Mouse (Mus musculus) layer of hippocampus, adult 18-20 months (tissue): ENCODE data around the gene Rhd. TPM values are rescaled to one million over a fixed set of nuclear protein-coding genes. Genes with fewer than 3 reads are reported as not detected.

Source experiments
- DNase-seq, 2 experiments: peaks; one replicate each; pipeline ENCODE4 v3.0.0; 2022; ENCODE audit warnings: low spot score in 2 of 2
- total RNA-seq, 2 experiments: library from RNA; stranded (reverse); gene quantifications; 2 replicates each; pipeline ENCODE4 v1.2.3; 2021

The Rhd gene
- total RNA-seq, 2 experiments from 2014 or later, result not detected

DNA sequence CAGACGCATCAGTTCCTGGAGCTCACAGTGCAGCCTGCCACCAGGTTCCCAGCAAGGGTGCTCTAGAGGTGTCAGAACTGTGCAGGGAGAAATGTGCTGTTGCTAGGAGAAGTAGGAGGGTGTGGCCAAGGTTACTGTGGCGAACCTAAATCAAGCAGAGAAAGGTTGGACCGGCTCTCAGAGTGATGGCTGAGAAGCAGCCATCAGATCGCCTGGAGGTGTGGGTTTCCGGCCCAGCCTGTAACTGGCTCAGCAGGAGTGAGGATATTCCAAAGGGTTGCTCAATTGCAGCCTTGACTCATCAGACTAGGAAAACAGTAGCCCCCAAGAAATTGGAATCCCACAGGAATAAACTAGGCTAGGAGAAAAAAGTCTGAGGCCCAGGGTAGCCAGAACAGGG, 7.8 kb upstream of the Rhd start:
- no peak for DNase-seq

DNA sequence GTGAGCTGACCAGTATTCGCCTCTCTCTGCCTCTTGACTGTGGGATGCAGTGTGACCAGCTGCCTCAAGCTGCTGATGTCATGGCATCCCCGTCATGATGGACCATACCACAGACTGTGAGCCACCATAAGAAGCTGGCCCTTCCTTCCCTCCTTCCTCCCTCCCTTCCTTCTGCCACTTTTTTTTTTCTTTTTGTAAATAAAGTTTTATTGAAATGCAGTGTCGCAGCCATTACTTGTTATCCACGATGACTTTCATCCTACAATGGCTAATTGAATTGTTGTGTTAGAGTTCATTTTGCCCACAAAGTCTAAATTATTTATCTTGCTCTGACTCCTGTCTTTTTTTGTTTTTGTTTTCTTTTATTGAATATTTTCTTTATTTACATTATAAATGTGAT, 5.8 kb upstream of the Rhd start:
- DNase-seq, result no peak

DNA sequence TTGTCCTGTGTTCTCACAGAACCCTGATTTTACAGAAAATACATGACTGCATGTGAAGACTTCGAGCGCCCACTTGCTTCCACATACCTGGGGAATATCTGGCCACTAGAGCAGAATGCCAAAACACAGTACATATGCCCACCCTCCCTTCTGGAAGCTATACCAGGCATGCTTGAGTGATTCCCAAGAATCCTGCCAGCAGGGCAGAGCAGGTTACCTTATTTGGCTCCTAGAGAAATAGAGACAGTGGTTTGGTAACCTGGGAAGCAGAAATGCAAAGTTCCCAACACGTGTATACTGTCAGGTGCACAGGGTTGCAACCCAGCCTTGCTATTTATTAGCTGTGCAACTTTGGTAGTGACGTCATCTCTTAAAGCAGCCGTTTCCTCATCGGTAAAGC, 2.5 kb upstream of the Rhd start:
- no peak for DNase-seq

DNA sequence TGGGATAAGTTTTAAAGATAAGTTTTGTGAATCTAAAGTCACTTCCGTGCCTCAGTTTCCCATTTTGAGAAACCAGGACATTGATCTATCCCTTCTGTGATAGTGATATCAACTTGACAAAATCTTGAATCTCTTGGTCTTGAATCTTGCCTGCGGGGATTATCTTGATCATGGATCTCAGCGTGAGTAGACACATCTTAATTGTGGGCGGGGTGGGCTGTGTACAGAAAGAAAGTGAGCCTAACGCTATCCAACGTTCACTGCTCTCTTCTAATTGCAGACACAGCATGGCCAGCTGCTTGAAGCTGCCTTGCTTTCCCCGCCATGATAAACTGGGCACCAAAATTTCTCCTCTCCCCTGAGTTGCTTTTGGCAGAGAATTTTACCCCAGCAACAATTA, 1.3 kb upstream of the Rhd start:
- DNase-seq, result no peak

DNA sequence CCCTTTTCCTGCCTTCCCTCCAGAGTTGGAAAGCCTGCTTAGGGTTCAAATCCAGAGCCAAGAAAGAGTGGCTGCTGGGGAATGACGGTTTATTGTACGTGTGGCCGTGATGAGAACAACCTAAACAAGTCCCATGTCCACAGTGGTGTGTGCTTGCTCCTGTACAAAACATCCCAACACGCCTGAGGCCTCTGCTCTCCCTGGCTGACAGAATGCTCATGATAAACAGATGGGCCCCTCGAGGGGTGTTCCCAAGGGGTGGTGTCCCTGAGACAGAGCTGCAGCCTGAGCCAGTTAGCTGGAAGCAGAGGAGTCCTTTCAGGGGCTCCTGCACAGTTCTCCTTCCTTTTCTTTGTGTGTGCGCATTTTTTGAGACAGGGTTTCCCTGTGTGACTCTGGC, 1.0 kb downstream of the Rhd start:
- DNase-seq, result no peak

DNA sequence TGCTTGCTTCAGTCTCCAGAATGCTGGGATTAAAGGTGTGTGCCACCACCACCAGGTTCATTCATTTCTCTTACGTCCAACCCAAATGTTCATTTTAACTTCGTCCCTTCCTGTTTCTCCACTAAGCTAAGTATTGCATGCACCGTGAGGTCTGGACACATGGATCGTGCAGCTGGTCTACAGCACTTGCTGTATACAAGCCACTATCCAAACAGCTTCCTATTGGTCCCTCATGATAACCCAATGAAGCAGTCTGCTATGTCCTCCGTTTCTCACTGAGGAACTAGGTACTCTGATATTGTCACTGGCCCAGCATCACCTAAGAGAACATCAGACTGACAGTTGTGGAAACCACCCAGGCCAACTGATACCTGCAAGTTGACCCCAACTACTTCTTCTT, 1.5 kb downstream of the Rhd start:
- DNase-seq, result no peak

DNA sequence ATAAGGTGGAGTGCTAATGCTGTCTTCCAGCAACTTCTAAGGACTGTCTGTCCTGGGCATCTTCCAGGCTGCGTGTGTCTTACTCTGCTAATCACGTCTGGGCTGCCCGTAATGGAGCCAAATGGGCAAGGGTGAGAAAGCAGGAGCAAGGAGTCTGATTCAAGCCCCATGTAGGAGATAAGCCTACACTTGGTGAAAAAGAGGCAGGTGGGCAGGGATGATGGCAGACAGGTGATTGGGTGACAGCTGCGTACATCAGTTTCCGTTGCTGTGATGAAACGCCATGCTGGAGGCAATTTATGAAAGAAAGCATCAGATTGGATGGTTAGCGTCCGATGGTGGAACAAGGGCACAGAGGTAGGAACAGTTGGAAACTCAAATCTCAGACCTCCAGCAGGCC, 2.9 kb downstream of the Rhd start:
- DNase-seq, result no peak

DNA sequence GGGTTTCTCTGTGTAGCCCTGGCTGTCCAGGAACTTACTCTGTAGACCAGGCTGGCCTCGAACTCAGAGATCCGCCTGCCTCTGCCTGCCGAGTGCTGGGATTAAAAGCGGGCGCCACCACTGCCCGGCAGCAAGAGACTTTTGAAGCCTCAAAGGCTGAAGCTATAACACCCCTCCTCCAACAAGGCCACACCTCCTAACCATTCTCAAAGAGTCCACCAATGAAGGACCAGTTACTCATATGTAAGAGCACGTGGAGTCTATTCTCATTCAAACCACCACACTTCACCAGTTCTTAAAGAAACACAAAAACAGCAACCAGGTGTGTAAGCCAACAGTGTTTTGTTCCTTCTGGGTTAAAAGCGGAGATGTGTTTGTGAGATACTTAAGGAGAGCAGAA, 3.3 kb downstream of the Rhd start:
- no peak for DNase-seq

DNA sequence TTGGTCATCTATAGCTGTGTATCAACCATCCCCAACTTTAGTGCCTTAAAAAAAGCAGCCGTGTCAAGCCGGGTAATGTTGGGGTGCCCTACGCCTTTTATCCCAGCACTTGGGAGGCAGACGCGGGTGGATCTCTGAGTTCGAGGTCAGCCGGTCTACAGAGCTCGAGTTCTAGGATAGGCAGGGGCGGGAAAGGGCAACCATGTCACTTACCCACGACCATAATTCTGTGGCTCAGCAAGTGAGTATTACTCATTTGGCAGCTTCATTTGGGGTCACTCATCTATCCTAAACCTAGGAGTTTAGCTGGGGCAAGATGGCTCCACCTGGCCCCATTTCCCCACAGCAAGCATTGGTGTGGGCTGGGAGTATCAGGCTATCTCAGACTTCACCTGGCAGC, 3.7 kb downstream of the Rhd start:
- DNase-seq, result no peak

DNA sequence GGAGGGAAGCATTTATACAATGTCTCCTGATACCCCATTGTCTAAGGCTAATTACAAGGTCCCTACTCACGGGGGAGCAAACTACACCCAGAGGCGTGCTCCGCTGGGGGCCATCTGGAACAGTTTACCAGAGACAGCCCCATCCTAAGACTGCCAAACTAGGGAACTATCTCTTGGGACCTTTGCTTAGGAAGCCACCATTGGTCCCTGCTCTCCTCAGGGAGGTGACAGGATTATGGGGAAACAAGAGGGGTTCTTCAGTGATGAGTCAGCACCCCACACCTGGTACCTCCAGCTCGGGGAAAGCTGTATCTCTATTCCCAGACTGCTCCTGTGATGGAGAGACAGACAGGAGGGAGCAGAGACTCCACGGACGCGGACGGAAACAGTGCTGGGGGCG, 4.2 kb downstream of the Rhd start:
- DNase-seq, result no peak

DNA sequence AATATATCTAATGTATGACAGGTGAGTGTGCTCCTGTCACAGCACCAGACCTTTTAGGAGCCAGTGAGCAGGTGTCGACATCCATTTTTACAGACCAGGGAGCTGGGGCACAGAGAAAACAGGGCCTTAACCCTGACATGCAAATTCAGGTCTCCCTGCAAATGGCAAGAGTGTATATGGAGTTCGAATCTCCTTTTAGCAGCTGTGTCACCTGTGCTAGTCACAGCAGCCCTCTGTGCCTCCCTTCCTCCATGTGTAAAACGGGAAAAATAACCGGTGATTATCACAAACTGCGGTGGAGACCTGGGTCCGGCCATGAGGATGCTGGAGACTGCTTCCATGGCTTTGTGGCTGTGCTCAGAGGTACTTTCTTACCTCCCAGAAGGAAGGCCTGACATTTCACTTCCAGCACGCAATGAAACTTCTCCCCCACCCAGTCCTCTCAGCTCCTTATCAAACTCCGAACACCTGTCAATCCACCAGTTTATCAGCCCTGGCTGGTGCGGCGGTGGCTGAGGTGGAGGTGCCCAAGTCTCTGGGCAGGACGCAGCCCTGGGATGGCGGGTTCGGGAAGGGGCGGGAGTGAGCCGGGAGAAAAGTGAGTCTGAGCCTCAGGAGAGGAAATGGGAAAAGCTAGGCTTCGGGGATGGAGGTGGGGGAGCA, 4.9 kb downstream of the Rhd start:
- no peak for DNase-seq

DNA sequence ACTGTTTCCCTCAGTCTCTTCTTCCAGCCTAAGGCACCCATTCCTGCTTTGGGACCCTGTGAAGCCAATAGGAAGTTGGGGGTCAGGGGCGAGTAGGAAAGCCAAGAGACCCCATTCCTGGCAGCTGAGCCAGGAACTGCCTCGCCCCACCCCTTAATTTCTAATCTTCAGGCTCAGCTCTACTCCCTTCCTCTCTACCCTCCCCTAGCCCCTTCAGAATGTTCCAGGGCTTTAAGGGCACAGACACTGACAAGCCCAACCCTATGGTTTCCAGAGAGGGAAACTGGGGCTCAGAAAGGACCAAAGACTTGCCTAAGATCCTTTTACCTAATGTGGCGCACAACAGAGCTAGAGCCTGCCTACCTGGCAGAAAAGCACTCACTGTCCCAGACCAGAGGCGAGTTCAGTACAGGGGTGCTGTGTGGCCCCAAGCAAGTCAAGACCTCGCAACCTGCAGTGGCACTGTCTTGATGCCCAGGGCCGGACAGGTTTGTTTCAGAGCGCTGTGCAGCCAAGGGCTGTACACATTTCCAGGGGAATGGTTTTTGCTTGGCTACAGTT, 5.6 kb downstream of the Rhd start:
- no peak for DNase-seq

DNA sequence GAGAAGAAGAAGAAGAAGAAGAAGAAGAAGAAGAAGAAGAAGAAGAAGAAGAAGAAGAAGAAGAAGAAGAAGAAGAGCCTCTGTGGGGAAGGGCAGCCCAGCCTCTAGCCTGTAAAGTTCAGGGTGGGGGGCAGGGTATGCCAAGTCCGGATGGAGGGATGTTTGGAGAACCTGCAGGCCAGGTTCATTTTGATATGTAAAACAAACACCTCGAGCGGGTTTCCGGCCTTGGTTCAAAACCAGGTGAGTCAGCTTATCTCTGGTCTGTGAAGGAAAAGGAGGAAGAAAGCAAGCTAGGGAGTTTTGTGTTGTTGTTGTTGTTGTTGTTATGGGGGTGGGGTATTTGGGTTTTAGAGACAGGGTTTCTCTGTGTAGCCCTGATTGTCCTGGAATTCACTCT, 7.1 kb downstream of the Rhd start:
- DNase-seq, result no peak

DNA sequence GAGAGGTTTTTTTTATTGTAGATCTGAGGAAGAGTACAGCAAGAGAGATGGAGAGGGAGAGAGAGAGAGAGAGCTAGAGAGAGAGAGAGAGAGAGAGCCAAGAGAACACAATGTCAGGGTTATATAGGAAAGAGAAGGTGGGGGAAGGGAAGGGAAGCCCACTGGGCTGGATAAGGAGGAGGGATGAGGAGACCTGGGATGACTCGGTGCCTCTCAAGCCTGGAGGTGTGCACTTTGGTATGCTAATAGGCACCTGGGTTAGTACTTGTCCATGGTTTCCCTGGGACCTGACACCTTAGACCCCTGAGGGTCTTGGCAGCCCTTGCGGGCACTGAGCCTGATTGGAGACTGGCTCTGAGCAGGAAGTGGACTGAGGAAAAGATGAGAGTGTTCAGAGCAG, 7.6 kb downstream of the Rhd start:
- no peak for DNase-seq

DNA sequence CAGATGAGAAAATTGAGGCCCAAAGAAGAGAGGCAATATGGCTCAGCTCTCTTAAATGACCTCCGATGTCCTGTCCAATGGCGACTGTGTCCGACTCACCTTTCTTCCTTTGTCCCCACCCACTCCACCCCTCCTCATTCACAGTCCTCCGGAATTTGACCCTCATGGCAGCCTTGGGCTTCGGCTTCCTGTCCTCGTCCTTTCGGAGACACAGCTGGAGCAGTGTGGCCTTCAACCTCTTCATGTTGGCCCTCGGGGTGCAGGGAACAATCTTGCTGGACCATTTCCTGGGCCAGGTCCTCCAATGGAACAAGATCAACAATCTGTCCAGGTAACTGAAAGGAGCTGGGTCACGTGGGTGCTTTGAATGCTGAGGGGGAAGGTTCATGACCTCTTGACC, 11.8 kb downstream of the Rhd start:
- no peak for DNase-seq

DNA sequence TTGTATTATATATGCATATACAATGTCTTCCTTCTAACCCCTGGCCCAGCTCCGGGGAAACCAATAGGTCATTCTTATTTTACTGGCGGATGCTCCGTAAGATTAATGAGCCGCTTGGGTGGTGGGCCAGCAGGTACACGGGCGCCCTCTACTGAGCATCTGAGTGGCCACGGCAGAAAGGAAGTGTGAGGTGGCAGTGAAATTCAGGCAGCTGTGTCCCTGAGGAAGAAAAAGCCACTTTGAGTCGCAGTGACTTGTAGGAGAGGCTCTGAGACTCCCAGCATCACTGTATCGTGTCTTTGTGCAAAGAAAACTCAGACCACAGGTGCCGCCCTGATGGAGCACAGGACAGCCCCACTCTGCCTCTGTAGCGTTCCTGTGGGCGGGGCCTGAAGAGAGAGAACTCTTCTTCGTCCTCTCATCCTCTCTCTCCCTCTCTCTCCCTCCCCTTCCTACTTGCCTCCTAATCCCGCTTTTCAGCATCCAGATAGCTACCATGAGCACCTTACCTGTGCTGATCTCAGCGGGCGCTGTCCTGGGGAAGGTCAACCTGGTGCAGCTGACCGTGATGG, 15.2 kb downstream of the Rhd start:
- peak; percentile 22 to 75 for DNase-seq

DNA sequence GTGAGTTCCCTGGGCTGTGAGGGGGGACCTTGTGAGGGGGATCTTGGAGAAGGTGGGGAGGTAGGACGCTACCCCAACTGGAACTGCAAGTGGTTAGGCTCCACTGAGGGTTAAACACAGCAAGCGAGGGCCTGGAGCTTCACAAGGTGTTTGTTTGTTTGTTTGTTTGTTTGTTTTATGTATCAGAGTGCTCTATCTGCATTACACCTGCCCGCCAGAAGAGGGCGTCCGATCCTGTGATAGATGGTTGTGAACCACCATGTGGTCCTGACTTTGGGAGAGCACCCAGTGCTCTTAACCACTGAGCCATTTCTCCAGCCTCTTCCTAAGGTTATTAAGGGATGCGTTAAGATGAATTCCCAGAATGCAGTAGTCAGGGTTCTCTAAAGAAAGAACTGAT, 15.7 kb downstream of the Rhd start:
- peak in 1 of 2 experiments; percentile 9 for DNase-seq

DNA sequence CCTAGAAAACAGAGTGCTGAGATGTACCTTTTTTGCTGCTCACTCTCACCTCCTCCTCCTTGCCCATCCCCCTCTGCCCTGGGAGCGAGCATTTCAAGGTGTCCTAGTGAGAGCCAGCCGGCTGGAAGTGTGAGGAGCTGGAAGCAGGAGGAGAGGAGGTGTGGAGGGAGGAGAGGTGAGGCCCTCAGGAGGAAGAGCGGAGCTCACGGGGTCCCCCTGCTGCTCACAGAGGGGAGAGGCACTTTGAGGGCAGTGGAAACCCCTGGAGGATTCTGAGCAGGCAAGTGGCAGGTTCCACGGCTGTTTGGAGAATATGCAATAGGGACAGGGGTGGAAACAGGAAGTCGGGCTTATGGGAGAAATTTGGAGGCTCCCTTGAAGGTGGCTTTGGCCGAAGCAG, 18.9 kb downstream of the Rhd start:
- DNase-seq, result peak in 1 of 2 experiments; percentile 22

DNA sequence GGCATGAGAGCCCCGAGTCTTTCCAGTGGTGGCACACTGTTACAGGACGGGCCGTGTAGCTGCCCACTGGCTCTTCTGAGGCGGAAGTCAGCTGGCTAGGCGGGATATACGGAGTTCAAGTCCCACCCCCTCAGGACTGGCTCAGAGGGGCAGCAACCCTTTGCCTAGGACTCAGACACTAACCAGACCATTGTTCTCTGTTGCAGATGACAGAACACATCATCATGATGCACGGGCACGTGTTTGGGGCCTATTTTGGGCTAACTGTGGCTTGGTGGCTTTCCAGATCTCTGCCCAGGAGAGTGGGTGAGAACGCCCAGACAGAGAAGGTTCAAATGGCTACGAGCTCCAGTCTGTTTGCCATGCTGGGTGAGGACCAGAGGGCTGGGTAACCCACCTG, 19.5 kb downstream of the Rhd start:
- no peak for DNase-seq

DNA sequence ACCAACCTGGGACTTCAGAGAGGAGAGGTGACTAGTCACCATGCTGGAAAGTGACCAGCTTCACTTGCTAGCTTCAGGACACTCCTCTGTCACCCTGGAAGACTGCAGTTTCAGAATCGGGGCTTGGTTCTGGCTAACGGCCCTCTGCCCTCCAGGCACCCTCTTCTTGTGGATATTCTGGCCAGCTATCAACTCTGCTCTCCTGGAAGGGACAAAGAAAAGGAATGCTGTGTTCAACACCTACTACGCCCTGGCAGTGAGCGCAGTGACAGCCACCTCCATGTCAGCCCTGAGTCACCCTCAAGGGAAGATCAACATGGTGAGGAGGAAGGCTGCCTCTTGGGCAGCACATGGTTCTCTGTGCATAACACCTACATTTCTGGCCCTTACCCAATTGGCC, 20.0 kb downstream of the Rhd start:
- DNase-seq, result no peak

DNA sequence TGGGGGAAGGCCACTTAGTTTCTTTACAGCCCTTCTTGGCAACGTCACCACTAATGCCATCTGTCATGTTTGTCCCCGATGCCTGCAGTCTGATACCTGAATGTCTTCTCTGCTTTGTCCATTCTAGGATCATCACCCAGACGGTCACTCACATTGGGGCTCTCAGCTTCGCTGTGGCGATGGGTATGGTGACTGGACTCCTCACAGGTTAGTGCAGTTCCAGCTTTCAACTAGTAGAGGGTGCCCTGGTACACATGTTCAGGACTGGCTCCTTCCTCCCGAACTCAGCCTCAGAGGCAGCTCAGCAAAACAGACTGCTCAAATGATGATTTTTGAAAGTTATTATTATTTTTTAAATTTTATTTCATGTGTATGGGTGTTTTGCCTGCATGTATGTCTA, 27.8 kb downstream of the Rhd start:
- peak; percentile 21 to 70 for DNase-seq

DNA sequence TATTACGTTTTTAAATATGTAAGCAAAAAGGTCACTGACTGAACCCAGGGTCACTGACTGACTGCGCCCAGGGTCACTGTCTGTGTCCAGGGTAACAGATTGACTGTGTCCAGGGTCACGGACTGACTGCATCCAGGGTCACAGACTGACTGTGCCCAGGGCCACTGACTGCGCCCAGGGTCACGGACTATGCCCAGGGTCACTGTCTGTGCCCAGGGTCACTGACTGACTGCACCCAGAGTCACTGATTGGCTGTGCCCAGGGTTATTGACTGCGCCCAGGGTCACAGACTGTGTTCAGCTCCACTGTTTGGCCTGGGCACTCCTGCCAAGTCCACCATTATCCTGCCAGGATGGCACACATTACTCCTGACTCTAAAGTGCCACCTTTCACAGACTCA, 32.9 kb downstream of the Rhd start:
- no peak for DNase-seq

DNA sequence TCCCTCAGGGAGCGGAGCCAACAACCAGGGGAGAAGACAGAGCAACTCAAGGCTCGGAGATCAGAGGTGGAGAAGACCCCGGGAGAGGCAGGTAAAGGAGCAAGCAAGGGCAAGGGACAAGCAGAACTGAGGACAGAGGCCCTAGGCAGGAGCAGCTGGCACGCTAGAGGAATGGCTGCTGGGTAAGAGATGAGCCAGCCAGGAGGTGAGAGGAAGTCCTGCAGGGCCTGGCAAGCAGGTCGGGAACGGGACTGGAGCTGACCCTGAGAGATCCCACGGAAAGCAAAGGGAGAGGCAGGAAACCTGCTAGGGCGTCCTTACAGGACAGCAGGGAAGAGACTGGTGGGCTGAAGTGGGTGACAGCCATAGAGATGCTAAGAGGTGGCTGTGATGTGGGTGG, 36.8 kb downstream of the Rhd start:
- no peak for DNase-seq
